Mouse (Mus musculus): ENCODE results near the gene Ghr. TPM values are rescaled to one million over a fixed set of nuclear protein-coding genes. Genes with fewer than 3 reads are reported as not detected.

Ghr gene
- polyA plus RNA-seq, 1 experiment from 2014 or later = 96.4 TPM

DNA sequence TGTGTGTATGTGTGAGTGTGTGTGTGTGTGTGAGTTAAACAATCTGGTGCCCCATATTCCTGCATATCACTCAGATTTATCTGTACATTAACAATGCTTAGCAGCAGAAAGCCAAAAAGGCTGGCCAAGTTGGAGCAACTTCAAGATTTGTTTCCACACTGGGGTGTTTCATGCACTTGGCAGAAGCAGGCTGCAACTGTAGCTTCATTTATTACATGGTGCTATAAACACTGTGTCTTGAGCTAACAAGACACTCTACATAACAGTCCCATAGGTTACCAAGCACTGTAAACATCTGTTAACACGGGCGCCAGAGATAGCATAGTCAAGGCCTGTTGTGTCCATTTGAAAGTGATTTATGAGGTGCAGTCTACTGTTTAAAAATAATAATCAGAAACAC, 3.1 kb downstream of the Ghr start:
- H3K27me3 ChIP-seq (replicated peaks; ENCODE audit: insufficient read depth, low read length) = no peaks in the 10 kb centered on the region
- no peak overlapping the region for H3K9ac ChIP-seq (replicated peaks; ENCODE audit: low read depth)
- H3K4me1 ChIP-seq (ENCODE audit: insufficient read depth, low read depth, low read length) = no peaks in the 10 kb centered on the region; the same call in 1 of the 2 replicates
- H3K4me2 ChIP-seq (replicated peaks; ENCODE audit: low read depth, low read length) = peak overlapping the region; percentile 33; the same call in 1 of the 2 replicates
- TF ChIP-seq CTCF (IDR thresholded peaks at IDR 0.05) (no peak), EP300 (IDR thresholded peaks at IDR 0.05) (peak; percentile 84)
- H3K27ac ChIP-seq (ENCODE audit: low read length) = no peak overlapping the region
- WGBS = 25% methylated on average over 2 of the region's 2 CpGs
- peak; percentile 45 for ATAC-seq
- DNase-seq (ENCODE audit: low spot score) = peak; percentile 78
- H3K9me3 ChIP-seq (ENCODE audit: low read length) = no peaks in the 10 kb centered on the region
- H3K4me3 ChIP-seq (ENCODE audit: low read depth, low read length) = no peak overlapping the region; the same call in 1 of the 2 replicates
- no peaks in the 10 kb centered on the region for H3K36me3 ChIP-seq (ENCODE audit: insufficient read depth, low read length)

DNA sequence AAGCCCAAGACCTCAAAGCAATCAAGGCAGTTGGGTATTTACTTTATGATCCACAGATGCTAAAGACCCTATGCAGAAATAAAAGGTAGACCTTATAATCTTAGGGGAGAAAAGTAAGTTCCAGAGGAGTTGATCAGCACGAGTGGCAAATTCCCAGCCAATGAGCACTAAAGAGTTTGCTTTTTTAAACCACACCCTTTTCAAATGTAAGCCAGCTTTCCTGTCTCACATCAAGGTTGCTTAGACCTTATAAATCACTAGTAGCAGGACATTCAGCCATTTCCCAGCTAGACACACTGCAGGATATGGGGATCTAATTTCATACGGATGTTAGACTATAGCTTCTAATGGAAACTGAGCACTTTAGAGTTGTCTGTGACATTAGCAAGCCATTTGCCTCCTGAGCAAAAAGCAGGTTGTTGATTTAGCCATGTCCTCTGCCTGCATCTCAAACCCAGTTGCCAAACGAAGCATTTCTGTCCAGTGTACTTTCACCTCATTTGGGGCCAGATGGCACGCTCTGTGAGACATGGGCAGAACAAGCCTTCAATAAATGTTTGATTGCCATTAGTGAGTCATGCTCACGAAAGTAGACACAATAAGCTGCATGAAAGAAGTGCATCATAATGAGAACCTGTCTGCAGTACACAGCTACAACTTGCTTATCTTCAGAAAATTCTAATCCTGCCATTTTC, 4.9 kb downstream of the Ghr start:
- Histone ChIP-seq H3K9me3 (ENCODE audit: low read length) (no peaks in the 10 kb centered on the region), H3K36me3 (ENCODE audit: insufficient read depth, low read length) (no peaks in the 10 kb centered on the region), H3K4me3 (ENCODE audit: low read depth, low read length) (no peak overlapping the region), H3K27me3 (replicated peaks; ENCODE audit: insufficient read depth, low read length) (no peaks in the 10 kb centered on the region), H3K4me1 (ENCODE audit: insufficient read depth, low read depth, low read length) (no peaks in the 10 kb centered on the region; the same call in 1 of the 2 replicates), H3K9ac (replicated peaks; ENCODE audit: low read depth) (no peak overlapping the region), H3K27ac (ENCODE audit: low read length) (no peak overlapping the region), H3K4me2 (replicated peaks; ENCODE audit: low read depth, low read length) (no peak overlapping the region)
- no peak for DNase-seq (ENCODE audit: low spot score)
- ATAC-seq = no peak
- TF ChIP-seq CTCF (IDR thresholded peaks at IDR 0.05) = no peak
- no peak for TF ChIP-seq EP300 (IDR thresholded peaks at IDR 0.05)
- WGBS = 65% methylated on average over 5 of the region's 5 CpGs

DNA sequence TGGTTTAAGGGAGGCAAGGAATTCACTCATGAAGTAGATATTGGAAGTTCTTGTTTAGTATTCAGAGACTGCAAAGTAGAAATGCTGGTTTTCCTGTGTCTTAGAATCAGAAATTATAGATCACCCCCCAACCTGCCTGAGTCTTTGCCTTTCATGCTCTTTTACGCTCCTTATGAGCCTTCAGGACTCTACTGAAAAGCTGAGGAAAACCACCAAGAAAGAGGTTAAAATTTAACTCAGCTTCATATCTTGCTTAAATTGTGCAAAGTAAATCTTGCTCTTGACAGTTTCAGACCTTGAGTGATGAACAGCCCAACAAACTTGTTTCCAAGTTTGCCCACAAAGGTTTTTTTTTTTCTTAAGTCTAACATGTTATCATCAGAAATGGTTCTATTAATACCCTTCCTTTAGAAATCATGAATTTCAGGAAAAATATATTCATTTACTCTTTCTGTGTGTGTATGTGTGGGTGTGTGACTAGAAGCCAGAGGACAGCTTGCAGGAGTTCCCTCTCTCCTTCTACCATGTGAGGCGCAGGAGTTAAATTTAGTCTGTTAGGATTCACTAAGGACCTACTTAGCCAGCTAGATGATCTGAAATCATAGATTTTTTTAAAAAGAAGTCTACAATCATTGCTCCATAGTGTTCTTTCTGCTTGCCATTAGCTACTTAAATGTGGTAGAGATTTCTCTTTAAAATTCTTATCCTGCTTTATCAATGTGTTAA, 14.0 kb downstream of the Ghr start:
- Histone ChIP-seq H3K4me1 (ENCODE audit: insufficient read depth, low read depth, low read length) (no peaks in the 10 kb centered on the region), H3K9me3 (ENCODE audit: low read length) (no peaks in the 10 kb centered on the region), H3K9ac (replicated peaks; ENCODE audit: low read depth) (no peak overlapping the region), H3K27ac (ENCODE audit: low read length) (no peak overlapping the region), H3K36me3 (ENCODE audit: insufficient read depth, low read length) (no peaks in the 10 kb centered on the region), H3K4me3 (ENCODE audit: low read depth, low read length) (no peak overlapping the region), H3K4me2 (replicated peaks; ENCODE audit: low read depth, low read length) (no peak overlapping the region), H3K27me3 (replicated peaks; ENCODE audit: insufficient read depth, low read length) (no peaks in the 10 kb centered on the region)
- ATAC-seq = no peak
- no peak for DNase-seq (ENCODE audit: low spot score)
- TF ChIP-seq EP300 (IDR thresholded peaks at IDR 0.05) (no peak), CTCF (IDR thresholded peaks at IDR 0.05) (no peak)
- 76% methylated on average over 2 of the region's 2 CpGs for WGBS

DNA sequence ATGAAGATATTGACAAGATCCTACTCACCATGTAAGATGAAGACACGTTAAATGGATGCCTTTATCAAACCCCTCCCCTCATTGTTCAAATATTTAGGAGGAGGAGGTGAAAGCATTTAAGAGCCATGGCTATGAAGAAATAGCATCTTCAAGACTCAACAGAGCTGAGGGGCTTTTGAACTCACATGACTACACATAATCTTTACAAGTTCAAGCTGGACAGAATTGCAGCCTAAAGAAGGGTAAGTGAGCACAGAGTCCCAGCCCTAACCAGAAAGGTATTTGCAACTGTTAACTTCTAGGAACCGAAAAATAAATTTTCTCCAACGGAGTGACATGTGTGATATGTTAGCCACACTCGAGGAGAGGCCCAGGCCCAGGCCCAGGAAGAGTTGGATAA, 18.7 kb downstream of the Ghr start:
- Histone ChIP-seq H3K27ac (ENCODE audit: low read length) (no peak overlapping the region), H3K36me3 (ENCODE audit: insufficient read depth, low read length) (no peaks in the 10 kb centered on the region), H3K4me1 (ENCODE audit: insufficient read depth, low read depth, low read length) (no peaks in the 10 kb centered on the region), H3K4me3 (ENCODE audit: low read depth, low read length) (no peak overlapping the region), H3K9ac (replicated peaks; ENCODE audit: low read depth) (no peak overlapping the region), H3K9me3 (ENCODE audit: low read length) (no peaks in the 10 kb centered on the region), H3K4me2 (replicated peaks; ENCODE audit: low read depth, low read length) (no peak overlapping the region), H3K27me3 (replicated peaks; ENCODE audit: insufficient read depth, low read length) (no peaks in the 10 kb centered on the region)
- WGBS = 43% methylated on average over 4 of the region's 4 CpGs
- DNase-seq (ENCODE audit: low spot score) = peak; percentile 28
- ATAC-seq = peak; percentile 28; the same call in 1 of the 2 replicates
- no peak for TF ChIP-seq EP300 (IDR thresholded peaks at IDR 0.05)
- no peak for TF ChIP-seq CTCF (IDR thresholded peaks at IDR 0.05)

- DNase-seq (ENCODE audit: low spot score) = peak; percentile 57
- H3K27ac ChIP-seq (ENCODE audit: low read length) = no peak overlapping the region
- TF ChIP-seq EP300 (IDR thresholded peaks at IDR 0.05) (peak; percentile 47), CTCF (IDR thresholded peaks at IDR 0.05) (peak; percentile 19; the same call in 1 of the 2 replicates)
Observed at GRCm38 (mm10) chr15:3563929-3564516, 19.3 kb downstream of the Ghr start.

GRCm38 (mm10) chr15:3563473-3563872, 19.8 kb downstream of the Ghr start:
- TF ChIP-seq CTCF (IDR thresholded peaks at IDR 0.05) (no peak), EP300 (IDR thresholded peaks at IDR 0.05) (no peak)
- ATAC-seq (no peak), DNase-seq (ENCODE audit: low spot score) (no peak)
- H3K9me3 ChIP-seq (ENCODE audit: low read length) = no peaks in the 10 kb centered on the region
- H3K4me1 ChIP-seq (ENCODE audit: insufficient read depth, low read depth, low read length) = no peaks in the 10 kb centered on the region
- H3K9ac ChIP-seq (replicated peaks; ENCODE audit: low read depth) = no peak overlapping the region
- H3K36me3 ChIP-seq (ENCODE audit: insufficient read depth, low read length) = no peaks in the 10 kb centered on the region
- H3K4me2 ChIP-seq (replicated peaks; ENCODE audit: low read depth, low read length) = no peak overlapping the region
- no peaks in the 10 kb centered on the region for H3K27me3 ChIP-seq (replicated peaks; ENCODE audit: insufficient read depth, low read length)
- WGBS = 91% methylated on average over 1 of the region's 1 CpGs
- no peak overlapping the region for H3K4me3 ChIP-seq (ENCODE audit: low read depth, low read length)
- no peak overlapping the region for H3K27ac ChIP-seq (ENCODE audit: low read length)

More at GRCm38 (mm10) chr15:3563929-3564516, 19.3 kb downstream of the Ghr start:
- no peak overlapping the region for H3K4me2 ChIP-seq (replicated peaks; ENCODE audit: low read depth, low read length)
- no peaks in the 10 kb centered on the region for H3K9me3 ChIP-seq (ENCODE audit: low read length)
- WGBS = 56% methylated on average over 7 of the region's 7 CpGs
- no peak overlapping the region for H3K9ac ChIP-seq (replicated peaks; ENCODE audit: low read depth)
- H3K36me3 ChIP-seq (ENCODE audit: insufficient read depth, low read length) = no peaks in the 10 kb centered on the region
- peak; percentile 65 for ATAC-seq
- H3K27me3 ChIP-seq (replicated peaks; ENCODE audit: insufficient read depth, low read length) = no peaks in the 10 kb centered on the region
- no peaks in the 10 kb centered on the region for H3K4me1 ChIP-seq (ENCODE audit: insufficient read depth, low read depth, low read length)
- no peak overlapping the region for H3K4me3 ChIP-seq (ENCODE audit: low read depth, low read length)

Data from lung, postnatal 0 days (tissue).